Mouse (Mus musculus) skeletal muscle tissue, adult 2 months (tissue): Measurements from ENCODE around the gene Vnn1.

ENCODE experiments used
- DNase-seq: peaks from one replicate; pipeline ENCODE4 v3.0.0-alpha.2; 2012; ENCODE audit warnings: low read depth, low spot score

Vnn1 gene

GRCm38 (mm10) chr10:23894601-23895349 is at the start of gene Vnn1:
Gene Vnn1 (plus strand): TSS chr10:23894688.
- DNase-seq: no peak

- peak; percentile 11 for DNase-seq
Measured at GRCm38 (mm10) chr10:23851228-23851912, 43.1 kb upstream of the Vnn1 start, which contains the start of gene Vnn3. Gene Vnn3 (plus strand): TSS chr10:23851462.

- no peak for DNase-seq
Measured at GRCm38 (mm10) chr10:23852096-23852495, 42.4 kb upstream of the Vnn1 start.

GRCm38 (mm10) chr10:23864362-23865312 is 29.9 kb upstream of the Vnn1 start:
- DNase-seq: no peak

- no peak for DNase-seq
Measured at GRCm38 (mm10) chr10:23880695-23881094, 13.8 kb upstream of the Vnn1 start.

GRCm38 (mm10) chr10:23884910-23885309 is 9.6 kb upstream of the Vnn1 start:
- no peak for DNase-seq

- DNase-seq: no peak
Measured at GRCm38 (mm10) chr10:23886060-23886459, 8.4 kb upstream of the Vnn1 start.

GRCm38 (mm10) chr10:23892987-23893386 is 1.5 kb upstream of the Vnn1 start:
- DNase-seq: no peak

GRCm38 (mm10) chr10:23895376-23895775 is 888 bp downstream of the Vnn1 start:
- no peak for DNase-seq

GRCm38 (mm10) chr10:23901119-23901518 is 6.6 kb downstream of the Vnn1 start:
- DNase-seq: no peak

- DNase-seq: no peak
Measured at GRCm38 (mm10) chr10:23905661-23906060, 11.2 kb downstream of the Vnn1 start.

GRCm38 (mm10) chr10:23920056-23920455 is 25.6 kb downstream of the Vnn1 start, which contains the start of gene Taar1:
Gene Taar1 (plus strand): TSS chr10:23920356.
- no peak for DNase-seq

GRCm38 (mm10) chr10:23922468-23922867 is 28.0 kb downstream of the Vnn1 start:
- peak; percentile 6 for DNase-seq

GRCm38 (mm10) chr10:23923941-23924340 is 29.5 kb downstream of the Vnn1 start:
- peak; percentile 10 for DNase-seq

- no peak for DNase-seq
Measured at GRCm38 (mm10) chr10:23937613-23938012, 43.1 kb downstream of the Vnn1 start.

GRCm38 (mm10) chr10:23938312-23938711 is 43.8 kb downstream of the Vnn1 start, which contains the start of gene Taar2:
Gene Taar2 (plus strand): TSS chr10:23938572.
- DNase-seq: no peak

- no peak for DNase-seq
Measured at GRCm38 (mm10) chr10:23942465-23942864, 48.0 kb downstream of the Vnn1 start.

- no peak for DNase-seq
Measured at GRCm38 (mm10) chr10:23948026-23948425, 53.5 kb downstream of the Vnn1 start.

GRCm38 (mm10) chr10:23949508-23950005 is 55.1 kb downstream of the Vnn1 start, which contains the start of gene Taar3:
Gene Taar3 (plus strand): TSS chr10:23949558.
- DNase-seq: no peak

GRCm38 (mm10) chr10:23951714-23952113 is 57.2 kb downstream of the Vnn1 start:
- no peak for DNase-seq
